Mouse (Mus musculus): Measurements from ENCODE around the gene Arl2. TPM values are rescaled to one million over a fixed set of nuclear protein-coding genes. Genes with fewer than 3 reads are reported as not detected.
A peak's percentile ranks its signal among the peaks of the same experiment; 100 is the strongest.
"Not testable (repeated sequence)": the region's sequence is repeated elsewhere in the genome, so short reads cannot be mapped to it uniquely, and the experiment has no call there.

Gene Arl2
- polyA plus RNA-seq, 1 experiment from 2014 or later, result 96.1 TPM

DNA sequence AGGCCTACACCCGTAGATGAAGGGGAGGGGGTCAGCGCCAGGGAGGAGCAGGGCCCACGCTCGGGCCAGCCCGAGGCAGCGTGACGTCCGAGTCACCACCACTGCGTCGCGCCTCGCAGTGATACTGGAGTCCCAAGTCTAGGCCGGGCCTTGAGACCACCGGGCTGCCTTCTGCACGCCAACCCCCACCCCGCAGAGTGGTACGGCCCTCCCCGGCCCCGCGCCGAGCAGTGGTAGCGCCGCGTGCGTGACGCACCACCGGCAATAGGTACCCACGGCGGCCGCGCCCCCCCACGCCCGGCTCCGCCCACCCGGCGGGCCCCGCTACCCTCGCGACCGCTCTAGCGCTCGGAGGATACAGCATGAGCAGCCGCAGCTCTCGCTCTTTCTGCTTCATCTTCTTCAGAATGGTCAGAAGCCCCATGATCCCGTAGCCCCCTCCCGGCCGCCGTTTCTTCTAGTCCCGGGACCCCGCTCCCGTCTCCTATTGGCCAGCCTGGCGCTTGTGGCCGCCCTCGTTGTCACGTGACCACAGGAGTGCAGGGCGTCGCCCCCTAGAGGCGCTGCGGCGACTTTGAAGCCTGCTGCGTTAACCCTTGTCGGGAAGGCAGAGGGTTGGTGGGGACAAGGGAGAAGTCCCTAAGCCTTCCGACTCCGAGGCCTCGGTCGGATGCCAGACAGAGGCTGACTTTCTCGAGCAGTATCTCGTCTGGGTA lies 512 bp downstream of the Arl2 start, which contains the start of gene Batf2:
Batf2 (plus strand) TSS at position 306 of the 716 bp plus-strand sequence.
- under 1% methylated on average over 55 of the region's 68 CpGs for WGBS
- Histone ChIP-seq H3K27ac (replicated peaks) (peak within 1 kb of the TSS; percentile 99), H3K4me2 (replicated peaks) (peak within 1 kb of the TSS; percentile 82), H3K4me1 (peaks cover 9% of the 10 kb centered on the region), H3K4me3 (peak within 1 kb of the TSS; percentile 73), H3K27me3 (peaks cover 3% of the 10 kb centered on the region; the same call in 1 of the 2 replicates), H3K9me3 (no peaks in the 10 kb centered on the region), H3K9ac (replicated peaks) (peak within 1 kb of the TSS; percentile 83), H3K36me3 (peaks cover 19% of the 10 kb centered on the region)
- peak; percentile 93 for ATAC-seq (ENCODE audit: low FRiP score, low read depth)

DNA sequence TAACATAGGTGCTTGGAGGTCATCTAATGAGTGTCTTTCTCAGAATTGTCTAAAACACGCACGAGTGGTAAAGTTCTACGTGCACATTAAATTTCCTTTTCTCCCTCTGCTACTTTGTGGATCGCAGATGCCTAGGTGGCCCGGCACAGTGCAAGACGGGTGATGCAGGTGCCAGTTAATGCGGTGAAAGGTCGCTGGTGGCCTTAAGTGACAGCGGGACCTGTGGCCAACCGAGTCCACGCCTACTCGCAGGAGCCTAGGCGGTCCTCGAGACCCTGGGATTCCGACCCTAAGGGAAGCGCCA lies 1.0 kb downstream of the Arl2 start:
- peak overlapping the region; percentile 99 for H3K27ac ChIP-seq (replicated peaks)
- H3K36me3 ChIP-seq, result peaks cover 24% of the 10 kb centered on the region
- H3K9ac ChIP-seq (replicated peaks), result peak overlapping the region; percentile 83
- peaks cover 9% of the 10 kb centered on the region for H3K4me1 ChIP-seq
- H3K9me3 ChIP-seq, result no peaks in the 10 kb centered on the region
- peak overlapping the region; percentile 73 for H3K4me3 ChIP-seq
- ATAC-seq (ENCODE audit: low FRiP score, low read depth), result no peak
- H3K4me2 ChIP-seq (replicated peaks), result peak overlapping the region; percentile 82
- H3K27me3 ChIP-seq, result peaks cover 3% of the 10 kb centered on the region; the same call in 1 of the 2 replicates
- 8% methylated on average over 16 of the region's 16 CpGs for WGBS

DNA sequence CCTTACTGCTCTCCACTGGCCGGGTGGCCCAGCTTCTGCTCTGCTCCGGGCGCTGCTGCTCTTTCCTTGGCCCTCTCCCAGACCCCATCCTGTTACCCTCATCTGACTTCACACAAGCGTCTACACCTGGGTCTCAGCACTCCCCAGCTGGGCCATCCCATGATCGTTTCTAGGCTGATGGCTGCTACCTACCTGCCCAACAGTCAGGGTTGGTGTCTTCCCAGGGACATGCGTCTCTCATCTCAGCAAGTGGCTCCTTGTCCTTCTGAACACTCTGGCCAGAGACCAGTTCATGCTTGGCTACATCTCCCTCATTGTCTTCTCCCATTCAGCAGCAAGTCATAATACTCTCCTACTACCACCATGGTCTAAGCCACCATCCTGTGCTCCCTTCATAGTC lies 1.6 kb downstream of the Arl2 start:
- Histone ChIP-seq H3K9ac (replicated peaks) (peak overlapping the region; percentile 83; the same call in 1 of the 2 replicates), H3K9me3 (no peaks in the 10 kb centered on the region), H3K36me3 (peaks cover 29% of the 10 kb centered on the region), H3K27ac (replicated peaks) (no peak overlapping the region), H3K27me3 (no peaks in the 10 kb centered on the region), H3K4me2 (replicated peaks) (peak overlapping the region; percentile 82), H3K4me3 (peak overlapping the region; percentile 73), H3K4me1 (peaks cover 9% of the 10 kb centered on the region)
- ATAC-seq (ENCODE audit: low FRiP score, low read depth), result no peak
- WGBS, result 97% methylated on average over 6 of the region's 6 CpGs

DNA sequence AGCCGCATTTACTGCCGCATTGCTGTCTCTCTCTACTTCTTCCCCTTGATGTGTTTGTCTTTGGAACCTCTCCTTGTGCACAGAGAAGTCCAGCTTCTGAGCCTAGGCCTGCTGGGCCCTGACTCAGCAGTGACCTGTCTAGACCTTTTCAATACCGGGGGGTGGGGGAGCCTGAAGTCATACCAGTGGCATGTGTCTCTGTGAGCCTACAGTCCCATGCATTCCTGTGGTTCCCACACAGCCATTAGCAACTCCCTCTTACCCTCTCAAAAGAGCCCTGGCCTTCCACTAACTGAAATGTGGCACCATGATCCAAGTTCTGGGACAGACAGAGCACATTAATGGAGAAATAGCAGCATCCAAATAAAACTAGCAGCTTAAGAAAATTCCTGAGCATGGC lies 5.0 kb downstream of the Arl2 start:
- Histone ChIP-seq H3K36me3 (peaks cover 34% of the 10 kb centered on the region), H3K4me3 (no peak overlapping the region), H3K4me2 (replicated peaks) (no peak overlapping the region), H3K4me1 (peaks cover 9% of the 10 kb centered on the region), H3K27me3 (no peaks in the 10 kb centered on the region), H3K9me3 (no peaks in the 10 kb centered on the region), H3K27ac (replicated peaks) (no peak overlapping the region), H3K9ac (replicated peaks) (no peak overlapping the region)
- WGBS, result 89% methylated on average over 3 of the region's 3 CpGs
- ATAC-seq (ENCODE audit: low FRiP score, low read depth), result no peak

DNA sequence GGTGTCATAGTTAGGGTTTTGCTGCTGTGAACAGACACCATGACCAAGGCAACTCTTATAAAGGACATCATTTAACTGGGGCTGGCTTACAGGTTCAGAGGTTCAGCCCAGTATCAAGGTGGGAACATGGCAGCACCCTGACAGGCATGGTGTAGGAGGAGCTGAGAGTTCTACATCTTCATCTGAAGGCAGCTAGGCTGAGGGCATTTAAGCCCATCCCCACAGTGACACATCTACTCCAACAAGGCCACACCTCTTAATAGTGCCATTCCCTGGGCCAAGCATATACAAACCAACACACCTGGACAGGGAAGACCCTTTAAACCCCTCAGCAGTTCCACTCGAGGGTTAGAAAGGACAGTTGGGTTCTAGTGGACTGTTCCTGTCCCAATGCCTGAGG lies 8.2 kb downstream of the Arl2 start:
- not testable (repeated sequence) for H3K4me3 ChIP-seq; H3K9me3 ChIP-seq; H3K4me2 ChIP-seq (replicated peaks); H3K9ac ChIP-seq (replicated peaks); ATAC-seq (ENCODE audit: low FRiP score, low read depth); H3K27ac ChIP-seq (replicated peaks); H3K27me3 ChIP-seq; H3K4me1 ChIP-seq
- 50% methylated on average over 1 of the region's 1 CpGs for WGBS
- H3K36me3 ChIP-seq, result peaks cover 30% of the 10 kb centered on the region

DNA sequence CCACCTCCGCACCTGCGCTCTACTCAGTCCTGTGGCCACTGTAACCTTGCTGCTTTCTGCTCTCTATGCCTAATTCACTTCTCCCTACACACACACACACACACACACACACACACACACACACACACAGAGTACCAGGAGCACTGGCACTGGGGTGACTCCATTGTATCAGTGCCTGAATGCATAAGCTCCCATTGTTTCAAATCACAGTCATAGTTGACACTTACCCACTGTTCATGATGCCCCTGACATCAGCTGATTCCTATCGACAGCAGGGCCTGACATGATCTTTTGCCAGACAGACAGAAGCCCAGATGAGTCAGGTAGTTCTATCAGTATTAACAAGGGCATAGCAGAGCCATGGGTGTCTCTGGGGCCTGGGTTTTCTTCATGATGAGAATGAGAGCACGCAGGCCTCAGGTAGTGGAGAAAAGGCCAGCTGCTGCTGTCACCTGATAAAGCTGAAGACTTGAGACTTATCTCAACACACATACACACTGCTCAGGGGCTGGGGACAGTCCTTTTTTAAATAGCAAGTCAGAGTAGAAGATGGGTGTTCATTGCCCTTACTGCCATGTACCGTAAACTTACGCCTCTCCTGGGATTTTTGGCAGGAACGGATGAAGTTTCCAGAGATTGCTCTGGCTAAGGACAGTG lies 9.0 kb downstream of the Arl2 start:
- WGBS, result 83% methylated on average over 7 of the region's 7 CpGs
- H3K27me3 ChIP-seq, result no peaks in the 10 kb centered on the region

DNA sequence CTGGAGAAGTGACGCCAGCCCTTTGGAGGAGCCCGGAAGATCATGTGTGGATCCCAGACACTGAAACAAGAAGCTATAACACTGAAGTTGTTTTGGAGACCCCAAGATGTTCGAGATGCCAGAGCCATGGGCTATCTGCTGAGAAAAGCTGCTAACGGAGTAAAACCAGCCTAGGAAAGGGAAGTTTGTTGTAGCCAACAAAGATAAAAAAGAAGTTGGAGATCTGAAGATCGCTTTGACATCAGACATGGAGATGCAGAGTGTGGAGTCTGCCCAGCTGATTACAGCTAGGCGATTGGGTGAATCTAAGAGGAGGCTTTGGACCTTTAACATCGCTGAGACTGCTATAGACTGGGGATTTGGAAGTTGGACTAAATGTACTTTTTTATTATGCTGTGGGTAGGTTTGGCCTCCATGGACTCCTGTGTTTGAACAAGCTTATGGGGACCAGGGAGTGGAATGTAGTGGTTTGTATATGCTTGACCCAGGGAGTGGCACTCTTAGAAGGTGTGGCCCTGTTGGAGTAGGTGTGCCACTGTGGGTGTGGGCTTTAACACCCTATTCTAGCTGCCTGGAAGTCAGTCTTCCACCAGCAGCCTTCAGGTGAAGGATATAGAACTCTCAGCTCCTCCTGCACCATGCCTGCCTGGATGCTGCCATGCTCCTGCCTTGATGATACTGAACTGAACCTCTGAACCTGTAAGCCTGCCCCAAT lies 10.8 kb downstream of the Arl2 start:
- not testable (repeated sequence) for H3K4me1 ChIP-seq; ATAC-seq (ENCODE audit: low FRiP score, low read depth); H3K9me3 ChIP-seq; H3K4me3 ChIP-seq; H3K27ac ChIP-seq (replicated peaks); H3K4me2 ChIP-seq (replicated peaks); H3K9ac ChIP-seq (replicated peaks); H3K27me3 ChIP-seq
- WGBS, result 78% methylated on average over 7 of the region's 7 CpGs
- peaks cover 13% of the 10 kb centered on the region for H3K36me3 ChIP-seq

More for the DNA sequence above, 9.0 kb downstream of the Arl2 start:
- peaks cover 5% of the 10 kb centered on the region; the same call in 1 of the 2 replicates for H3K4me1 ChIP-seq
- no peaks in the 10 kb centered on the region for H3K9me3 ChIP-seq
- no peak overlapping the region for H3K4me3 ChIP-seq
- no peak overlapping the region for H3K4me2 ChIP-seq (replicated peaks)
- no peak for ATAC-seq (ENCODE audit: low FRiP score, low read depth)
- 0 out of 2 replicates have a peak overlapping the region, but pooled peaks have one; percentile 10 for H3K27ac ChIP-seq (replicated peaks)
- H3K36me3 ChIP-seq, result peaks cover 23% of the 10 kb centered on the region
- H3K9ac ChIP-seq (replicated peaks), result no peak overlapping the region

DNA sequence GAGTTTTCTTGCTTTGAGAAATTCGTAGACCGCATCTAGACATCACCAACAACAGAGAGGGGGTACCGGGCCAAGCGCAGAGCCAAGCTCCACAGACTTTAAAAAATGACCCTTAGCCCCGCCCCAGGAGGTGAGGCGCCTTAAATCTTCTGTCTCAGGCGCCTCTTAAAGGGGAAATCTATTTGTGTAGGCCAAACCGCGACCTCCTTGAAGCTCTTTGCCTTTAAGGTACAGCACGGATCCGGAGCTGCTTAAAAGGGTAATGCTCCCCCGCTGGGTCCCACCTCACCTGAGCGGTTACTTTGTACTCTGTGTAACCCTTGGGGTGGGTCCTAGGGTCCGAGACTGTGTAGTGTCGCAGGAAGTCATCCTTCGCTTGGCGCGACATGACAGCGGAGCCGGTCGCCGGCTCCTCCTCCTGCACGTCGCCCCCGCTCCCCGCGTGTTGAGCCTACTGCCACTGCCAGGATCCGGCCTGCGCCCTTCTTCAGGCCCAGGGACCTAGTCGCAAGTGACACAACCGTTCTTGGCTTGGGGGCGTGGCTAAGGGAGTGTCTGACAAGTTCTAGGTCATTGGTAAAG lies 13.5 kb downstream of the Arl2 start, which contains the start of gene Snx15:
Snx15 (minus strand) TSS at position 545 of the 582 bp plus-strand sequence.
- H3K4me2 ChIP-seq (replicated peaks), result peak within 1 kb of the TSS; percentile 68
- WGBS, result under 1% methylated on average over 32 of the region's 32 CpGs
- H3K27ac ChIP-seq (replicated peaks), result peak within 1 kb of the TSS; percentile 83
- ATAC-seq (ENCODE audit: low FRiP score, low read depth), result peak; percentile 92
- peak within 1 kb of the TSS; percentile 55 for H3K4me3 ChIP-seq
- peak within 1 kb of the TSS; percentile 59 for H3K9ac ChIP-seq (replicated peaks)
- peaks cover 5% of the 10 kb centered on the region; the same call in 1 of the 2 replicates for H3K4me1 ChIP-seq
- H3K27me3 ChIP-seq, result no peaks in the 10 kb centered on the region
- no peaks in the 10 kb centered on the region for H3K36me3 ChIP-seq
- H3K9me3 ChIP-seq, result no peaks in the 10 kb centered on the region

DNA sequence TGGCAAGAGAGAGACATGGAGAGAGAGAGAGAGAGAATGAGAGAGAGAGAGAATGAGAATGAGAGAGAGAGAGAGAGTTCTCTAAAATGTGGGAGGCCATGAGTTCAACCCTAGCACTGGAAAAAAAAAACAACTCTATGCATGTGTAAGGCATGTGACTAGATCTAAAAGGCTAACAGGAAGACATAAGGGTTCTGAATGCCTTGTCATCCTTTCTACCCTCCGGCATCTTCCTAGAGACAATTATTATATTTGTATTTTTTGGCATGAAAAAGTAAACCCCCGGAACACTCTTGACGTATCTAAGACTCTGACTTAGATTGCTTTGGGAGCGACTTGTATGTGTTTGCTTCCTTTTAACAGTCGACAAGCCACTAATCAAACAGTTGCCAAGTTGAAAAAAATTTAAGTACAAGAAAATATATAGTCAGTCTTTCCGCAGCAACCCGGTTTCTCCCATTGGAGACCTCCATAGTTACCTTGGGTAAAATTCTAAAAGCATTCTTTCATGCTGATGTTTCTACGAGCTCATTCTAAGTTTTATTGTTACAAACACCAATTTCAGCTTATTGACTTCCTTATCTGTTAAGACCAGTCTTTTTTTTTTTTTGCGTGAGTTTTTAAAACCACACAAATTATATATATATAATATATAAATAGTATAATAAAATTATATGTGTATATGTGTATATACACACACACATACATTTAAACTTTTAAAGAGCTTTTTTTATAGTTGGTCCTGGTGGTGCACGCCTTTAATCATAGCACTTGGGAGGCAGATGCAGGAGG lies 14.4 kb downstream of the Arl2 start:
- Histone ChIP-seq H3K9me3 (no peaks in the 10 kb centered on the region), H3K4me2 (replicated peaks) (peak overlapping the region; percentile 68), H3K27me3 (no peaks in the 10 kb centered on the region), H3K36me3 (no peaks in the 10 kb centered on the region), H3K27ac (replicated peaks) (peak overlapping the region; percentile 83; the same call in 1 of the 2 replicates), H3K4me3 (peak overlapping the region; percentile 55), H3K4me1 (peaks cover 5% of the 10 kb centered on the region; the same call in 1 of the 2 replicates), H3K9ac (replicated peaks) (peak overlapping the region; percentile 59; the same call in 1 of the 2 replicates)
- WGBS, result 79% methylated on average over 10 of the region's 10 CpGs
- no peak for ATAC-seq (ENCODE audit: low FRiP score, low read depth)

DNA sequence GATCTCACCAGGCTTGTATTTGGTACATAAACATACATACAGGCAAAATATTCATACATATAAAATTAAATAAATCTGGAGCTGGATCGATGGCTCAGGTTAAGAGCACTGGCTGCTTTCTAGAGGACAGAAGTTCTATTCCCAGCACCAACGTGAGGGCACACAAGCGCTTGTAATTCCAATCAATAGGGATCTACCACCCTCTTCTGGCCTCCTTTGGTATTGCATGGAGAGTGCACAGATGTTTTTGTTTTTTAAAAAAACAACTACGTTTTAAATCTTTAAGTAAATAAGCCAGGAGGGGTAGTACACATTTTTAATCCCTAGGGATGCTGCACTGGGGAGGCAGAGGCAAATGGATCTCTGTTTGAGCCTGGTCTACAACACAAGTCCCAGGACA lies 15.1 kb downstream of the Arl2 start:
- 26% methylated on average over 4 of the region's 4 CpGs for WGBS
- Histone ChIP-seq H3K9me3 (no peaks in the 10 kb centered on the region), H3K4me3 (no peak overlapping the region), H3K36me3 (no peaks in the 10 kb centered on the region), H3K27ac (replicated peaks) (no peak overlapping the region), H3K4me1 (peaks cover 7% of the 10 kb centered on the region; the same call in 1 of the 2 replicates), H3K9ac (replicated peaks) (no peak overlapping the region), H3K27me3 (no peaks in the 10 kb centered on the region), H3K4me2 (replicated peaks) (no peak overlapping the region)
- no peak for ATAC-seq (ENCODE audit: low FRiP score, low read depth)

DNA sequence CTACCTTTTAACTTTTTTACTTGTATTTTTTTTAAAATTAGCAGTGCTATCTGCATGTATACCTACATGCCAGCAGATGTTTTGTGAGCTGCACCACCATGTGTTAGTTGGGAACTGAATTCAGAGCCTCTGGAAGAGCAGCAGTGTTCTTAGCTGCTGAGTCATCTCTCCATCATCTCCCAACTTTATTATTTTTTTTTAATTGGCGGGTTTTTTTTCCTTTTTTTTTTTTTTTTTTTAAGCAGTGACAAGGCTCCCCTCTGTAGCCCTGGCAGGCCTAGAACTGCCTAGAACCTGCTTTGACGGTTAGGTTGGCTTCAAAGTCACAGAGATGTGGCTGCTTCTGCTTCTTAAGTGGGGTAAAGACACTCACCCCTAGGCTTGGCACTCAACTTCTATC lies 16.4 kb downstream of the Arl2 start:
- Histone ChIP-seq H3K36me3 (no peaks in the 10 kb centered on the region; the same call in 1 of the 2 replicates), H3K27me3 (no peaks in the 10 kb centered on the region), H3K4me2 (replicated peaks) (no peak overlapping the region), H3K4me1 (peaks cover 7% of the 10 kb centered on the region; the same call in 1 of the 2 replicates), H3K4me3 (no peak overlapping the region), H3K9me3 (no peaks in the 10 kb centered on the region), H3K27ac (replicated peaks) (no peak overlapping the region), H3K9ac (replicated peaks) (no peak overlapping the region)
- WGBS, result 76% methylated on average over 2 of the region's 2 CpGs
- ATAC-seq (ENCODE audit: low FRiP score, low read depth), result no peak
